Mouse (Mus musculus) thymus, postnatal 0 days (tissue): ENCODE measurements around the gene Bcl7a. TPM values are rescaled to one million over a fixed set of nuclear protein-coding genes. Genes with fewer than 3 reads are reported as not detected.

Source experiments
- DNase-seq: peaks from one replicate; pipeline ENCODE4 v3.0.0-alpha.2; 2015; ENCODE audit warnings: low spot score
- polyA plus RNA-seq: library from polyadenylated mRNA; unstranded; fragments of >200 nt; fragmentation: Nextera tagmentation; extraction: Ambion mirVana; gene quantifications from 2 replicates; pipeline ENCODE4 v1.2.1, GENCODE M21; 2015

The Bcl7a gene
- polyA plus RNA-seq, 1 experiment from 2014 or later: 21.5 TPM

DNA sequence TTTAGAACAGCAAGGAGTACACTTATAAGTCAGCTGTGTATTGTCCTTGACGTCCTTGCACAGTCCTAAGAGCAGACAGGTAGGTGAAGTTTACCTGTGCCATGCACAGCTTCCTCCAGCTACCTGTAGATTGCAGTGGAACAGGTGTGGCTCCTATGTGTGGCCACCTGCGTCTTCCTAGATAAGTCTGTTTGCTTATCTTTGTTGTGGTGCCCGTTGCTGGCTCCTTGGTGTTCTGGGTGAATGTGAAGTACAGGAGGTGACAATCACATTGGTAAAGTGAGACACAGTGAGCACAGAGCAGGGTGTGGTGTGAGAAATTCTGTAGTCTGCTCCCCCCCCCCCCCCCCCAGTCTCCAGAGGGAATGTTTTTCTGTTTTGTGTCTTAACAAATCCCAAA, 72.5 kb downstream of the Bcl7a start:
- DNase-seq: no peak

- no peak for DNase-seq
Measured at GRCm38 (mm10) chr5:123416566-123417518, 73.2 kb downstream of the Bcl7a start.

GRCm38 (mm10) chr5:123423885-123424284, 80.3 kb downstream of the Bcl7a start:
- no peak for DNase-seq

Other genes with a start within 250 kb of the Bcl7a start
- 10.4 and 11.1 TPM in 2 replicates for gene Rhof, start 211.1 kb upstream of the Bcl7a start, polyA plus RNA-seq
- gene Setd1b, start 201.6 kb upstream of the Bcl7a start, polyA plus RNA-seq: 8.0 and 11.3 TPM in 2 replicates
- 77.6 and 94.1 TPM in 2 replicates for gene Psmd9, start 174.4 kb upstream of the Bcl7a start, polyA plus RNA-seq
- gene Hpd, start 161.1 kb upstream of the Bcl7a start, polyA plus RNA-seq: 0.64 TPM in 1 of 2 replicates, not detected in the other
- 0.36 and 0.56 TPM in 2 replicates for gene Wdr66, start 91.7 kb upstream of the Bcl7a start, polyA plus RNA-seq
- 7.3 and 8.2 TPM in 2 replicates for gene Mlxip, start 51.0 kb downstream of the Bcl7a start, polyA plus RNA-seq
- 0.09 and 0.10 TPM in 2 replicates for gene Lrrc43, start 145.5 kb downstream of the Bcl7a start, polyA plus RNA-seq
- 0.17 and 0.49 TPM in 2 replicates for gene Il31, start 145.7 kb downstream of the Bcl7a start, polyA plus RNA-seq
- 0.42 and 0.48 TPM in 2 replicates for gene B3gnt4, start 166.6 kb downstream of the Bcl7a start, polyA plus RNA-seq
- 131 and 139 TPM in 2 replicates for gene Diablo, start 180.3 kb downstream of the Bcl7a start, polyA plus RNA-seq
- 0.21 TPM in 1 of 2 replicates, not detected in the other for gene Gm49027, start 181.7 kb downstream of the Bcl7a start, polyA plus RNA-seq
- gene Vps33a, start 229.2 kb downstream of the Bcl7a start, polyA plus RNA-seq: 20.7 and 23.0 TPM in 2 replicates